Mouse (Mus musculus) heart, embryonic 13.5 days (tissue): ENCODE results near the gene Mxi1. TPM values are rescaled to one million over a fixed set of nuclear protein-coding genes. Genes with fewer than 3 reads are reported as not detected.
A peak's percentile ranks its signal among the peaks of the same experiment; 100 is the strongest.

Experiments used
- ATAC-seq: fragments of 200-750 bp; cut with Nextera tagmentation; 2 replicates; pipeline ENCODE4 v1.8.0; 2017; ENCODE audit warnings: moderate TSS enrichment; ENCODE audit not compliant: insufficient number of reproducible peaks, low FRiP score, low TSS enrichment; ENCODE audit errors: extremely low read depth
- H3K27ac ChIP-seq: fragments of 300-500 bp; sonication (generic); replicated peaks from 2 replicates; pipeline ENCODE4 v1.5.1; 2015; ENCODE audit warnings: moderate library complexity, mild to moderate bottlenecking, inconsistent platforms
- H3K27me3 ChIP-seq: fragments of 300-500 bp; sonication (generic); replicated peaks from 2 replicates; pipeline ENCODE4 v1.6.1; 2015; ENCODE audit warnings: mild to moderate bottlenecking, inconsistent platforms
- H3K36me3 ChIP-seq: fragments of 300-500 bp; sonication (generic); 2 replicates; pipeline ENCODE4 v1.6.1; 2015; ENCODE audit warnings: mild to moderate bottlenecking, inconsistent platforms
- H3K4me1 ChIP-seq: fragments of 300-500 bp; sonication (generic); 2 replicates; pipeline ENCODE4 v1.6.1; 2015; ENCODE audit warnings: inconsistent platforms
- H3K4me2 ChIP-seq: fragments of 300-500 bp; sonication (generic); 2 replicates; pipeline ENCODE4 v1.6.1; 2015; ENCODE audit warnings: inconsistent platforms, mild to moderate bottlenecking, moderate library complexity
- H3K4me3 ChIP-seq: fragments of 300-500 bp; sonication (generic); 2 replicates; pipeline ENCODE4 v1.5.1; 2015; ENCODE audit warnings: moderate library complexity, mild to moderate bottlenecking, inconsistent platforms
- H3K9ac ChIP-seq: fragments of 300-500 bp; sonication (generic); 2 replicates; pipeline ENCODE4 v1.6.1; 2015; ENCODE audit warnings: inconsistent platforms, mild to moderate bottlenecking, moderate library complexity
- H3K9me3 ChIP-seq: fragments of 300-500 bp; sonication (generic); 2 replicates; pipeline ENCODE4 v1.6.1; 2016; ENCODE audit warnings: inconsistent platforms
- WGBS: fragments of 180-500 bp; shearing (Covaris S2); methylation state at CpG from one replicate; pipeline ENCODE4 v1.1.7; 2015; ENCODE audit warnings: mixed read lengths; 5-methylcytosine and 5-hydroxymethylcytosine counted together
- polyA plus RNA-seq: library from polyadenylated mRNA; unstranded; fragments of >200 nt; fragmentation: Nextera tagmentation; extraction: Ambion mirVana; gene quantifications from 2 replicates; pipeline ENCODE4 v1.2.1, GENCODE M21; 2015

Mxi1 gene
- polyA plus RNA-seq, 1 experiment from 2014 or later = 31.8 TPM

GRCm38 (mm10) chr19:53306706-53307105 lies 3.6 kb upstream of the Mxi1 start:
- Histone ChIP-seq H3K27ac (no peak overlapping the region), H3K9ac (no peak overlapping the region), H3K9me3 (no peaks in the 10 kb centered on the region), H3K27me3 (0 out of 2 replicates have a peak, but pooled peaks cover 6% of the 10 kb centered on the region), H3K4me1 (peaks cover 5% of the 10 kb centered on the region), H3K4me2 (peak overlapping the region; percentile 6; the same call in 1 of the 2 replicates), H3K4me3 (no peak overlapping the region), H3K36me3 (no peaks in the 10 kb centered on the region)
- WGBS = 39% methylated on average over 11 of the region's 11 CpGs
- no peak for ATAC-seq

GRCm38 (mm10) chr19:53307219-53307618 lies 3.1 kb upstream of the Mxi1 start:
- H3K36me3 ChIP-seq = no peaks in the 10 kb centered on the region
- H3K9ac ChIP-seq = no peak overlapping the region
- no peak overlapping the region for H3K4me3 ChIP-seq
- H3K27me3 ChIP-seq = 0 out of 2 replicates have a peak, but pooled peaks cover 6% of the 10 kb centered on the region
- peak overlapping the region; percentile 6; the same call in 1 of the 2 replicates for H3K4me2 ChIP-seq
- H3K27ac ChIP-seq = no peak overlapping the region
- WGBS = 51% methylated on average over 6 of the region's 6 CpGs
- ATAC-seq = no peak
- H3K9me3 ChIP-seq = no peaks in the 10 kb centered on the region
- peaks cover 5% of the 10 kb centered on the region for H3K4me1 ChIP-seq

GRCm38 (mm10) chr19:53309631-53310030 lies 687 bp upstream of the Mxi1 start:
- H3K9me3 ChIP-seq = no peaks in the 10 kb centered on the region
- H3K27me3 ChIP-seq = 0 out of 2 replicates have a peak, but pooled peaks cover 5% of the 10 kb centered on the region
- peak overlapping the region; percentile 96; the same call in 1 of the 2 replicates for H3K4me3 ChIP-seq
- H3K36me3 ChIP-seq = no peaks in the 10 kb centered on the region
- WGBS = 32% methylated on average over 4 of the region's 4 CpGs
- H3K4me1 ChIP-seq = peaks cover 8% of the 10 kb centered on the region
- no peak for ATAC-seq
- peak overlapping the region; percentile 98; the same call in 1 of the 2 replicates for H3K9ac ChIP-seq
- no peak overlapping the region for H3K27ac ChIP-seq
- H3K4me2 ChIP-seq = peak overlapping the region; percentile 95

GRCm38 (mm10) chr19:53310771-53311523 lies 629 bp downstream of the Mxi1 start:
- Histone ChIP-seq H3K4me1 (peaks cover 19% of the 10 kb centered on the region), H3K9ac (peak overlapping the region; percentile 98), H3K27ac (peak overlapping the region; percentile 100), H3K4me3 (peak overlapping the region; percentile 96), H3K9me3 (no peaks in the 10 kb centered on the region), H3K4me2 (peak overlapping the region; percentile 95), H3K27me3 (no peaks in the 10 kb centered on the region), H3K36me3 (no peaks in the 10 kb centered on the region)
- 1% methylated on average over 47 of the region's 48 CpGs for WGBS
- no peak for ATAC-seq

- Histone ChIP-seq H3K36me3 (no peaks in the 10 kb centered on the region), H3K9ac (peak overlapping the region; percentile 98), H3K4me2 (peak overlapping the region; percentile 95), H3K27me3 (no peaks in the 10 kb centered on the region), H3K4me3 (peak overlapping the region; percentile 96), H3K27ac (peak overlapping the region; percentile 100), H3K9me3 (no peaks in the 10 kb centered on the region), H3K4me1 (peaks cover 19% of the 10 kb centered on the region)
- 0% methylated on average over 33 of the region's 37 CpGs for WGBS
- ATAC-seq = no peak
Measured at GRCm38 (mm10) chr19:53311524-53312335, 1.4 kb downstream of the Mxi1 start.

GRCm38 (mm10) chr19:53312336-53312871 lies 2.1 kb downstream of the Mxi1 start:
- no peaks in the 10 kb centered on the region for H3K9me3 ChIP-seq
- peak overlapping the region; percentile 100 for H3K27ac ChIP-seq
- no peaks in the 10 kb centered on the region for H3K36me3 ChIP-seq
- under 1% methylated on average over 26 of the region's 26 CpGs for WGBS
- H3K4me3 ChIP-seq = peak overlapping the region; percentile 96
- peaks cover 19% of the 10 kb centered on the region for H3K4me1 ChIP-seq
- H3K9ac ChIP-seq = peak overlapping the region; percentile 98
- ATAC-seq = no peak
- no peaks in the 10 kb centered on the region for H3K27me3 ChIP-seq
- peak overlapping the region; percentile 95 for H3K4me2 ChIP-seq

- peak; percentile 30 for ATAC-seq
- Histone ChIP-seq H3K27me3 (no peaks in the 10 kb centered on the region), H3K9me3 (no peaks in the 10 kb centered on the region), H3K4me2 (peak overlapping the region; percentile 95), H3K4me3 (peak overlapping the region; percentile 96), H3K9ac (peak overlapping the region; percentile 98), H3K4me1 (peaks cover 23% of the 10 kb centered on the region), H3K36me3 (no peaks in the 10 kb centered on the region), H3K27ac (peak overlapping the region; percentile 100)
- WGBS = under 1% methylated on average over 60 of the region's 63 CpGs
Measured at GRCm38 (mm10) chr19:53312951-53313683, 2.8 kb downstream of the Mxi1 start.

- H3K9ac ChIP-seq = peak overlapping the region; percentile 98
- peak; percentile 73 for ATAC-seq
- peak overlapping the region; percentile 100 for H3K27ac ChIP-seq
- H3K36me3 ChIP-seq = no peaks in the 10 kb centered on the region
- H3K9me3 ChIP-seq = no peaks in the 10 kb centered on the region
- H3K4me3 ChIP-seq = peak overlapping the region; percentile 96
- peak overlapping the region; percentile 95 for H3K4me2 ChIP-seq
- WGBS = under 1% methylated on average over 52 of the region's 52 CpGs
- H3K27me3 ChIP-seq = no peaks in the 10 kb centered on the region
- peaks cover 30% of the 10 kb centered on the region for H3K4me1 ChIP-seq
Measured at GRCm38 (mm10) chr19:53313684-53314443, 3.5 kb downstream of the Mxi1 start.

- Histone ChIP-seq H3K4me1 (peaks cover 30% of the 10 kb centered on the region), H3K36me3 (no peaks in the 10 kb centered on the region), H3K27ac (peak overlapping the region; percentile 100), H3K4me2 (peak overlapping the region; percentile 95), H3K9ac (peak overlapping the region; percentile 75), H3K4me3 (peak overlapping the region; percentile 96), H3K27me3 (no peaks in the 10 kb centered on the region), H3K9me3 (no peaks in the 10 kb centered on the region)
- ATAC-seq = no peak
- 36% methylated on average over 16 of the region's 16 CpGs for WGBS
Measured at GRCm38 (mm10) chr19:53314530-53315208, 4.4 kb downstream of the Mxi1 start.

GRCm38 (mm10) chr19:53315209-53315654 lies 4.9 kb downstream of the Mxi1 start:
- peak overlapping the region; percentile 95 for H3K4me2 ChIP-seq
- WGBS = 78% methylated on average over 7 of the region's 7 CpGs
- H3K9me3 ChIP-seq = no peaks in the 10 kb centered on the region
- peak overlapping the region; percentile 75 for H3K9ac ChIP-seq
- H3K27me3 ChIP-seq = no peaks in the 10 kb centered on the region
- no peaks in the 10 kb centered on the region for H3K36me3 ChIP-seq
- H3K4me1 ChIP-seq = peaks cover 31% of the 10 kb centered on the region
- H3K27ac ChIP-seq = peak overlapping the region; percentile 100
- no peak for ATAC-seq
- H3K4me3 ChIP-seq = 0 out of 2 replicates have a peak overlapping the region, but pooled peaks have one; percentile 96
